Mouse (Mus musculus): Measurements from ENCODE around the gene Brca1.
A peak's percentile ranks its signal among the peaks of the same experiment; 100 is the strongest.
"Not testable (repeated sequence)": the region's sequence is repeated elsewhere in the genome, so short reads cannot be mapped to it uniquely, and the experiment has no call there.

Brca1 gene

DNA sequence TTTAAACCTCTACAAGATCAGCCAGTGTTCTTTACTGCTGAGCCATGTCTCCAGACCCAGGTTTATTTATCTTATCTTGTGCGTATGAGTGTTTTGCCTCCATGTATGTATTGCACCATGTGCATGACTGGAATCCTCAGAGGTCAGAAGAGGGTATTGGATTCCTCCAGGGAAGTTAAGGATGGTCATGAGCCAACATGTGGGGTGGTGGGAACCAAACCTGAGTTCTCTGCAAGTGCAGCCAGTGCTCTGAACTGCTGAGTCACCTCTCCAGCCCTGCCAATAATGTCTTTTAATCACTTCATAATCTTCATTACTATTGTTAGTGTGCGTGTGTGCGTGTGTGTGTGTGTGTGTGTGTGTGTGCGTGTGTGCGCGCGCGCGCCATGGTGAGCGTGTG lies 100.2 kb downstream of the Brca1 start:
- DNase-seq (ENCODE audit: extremely low read depth, low read depth, low spot score), result peak; percentile 81

DNA sequence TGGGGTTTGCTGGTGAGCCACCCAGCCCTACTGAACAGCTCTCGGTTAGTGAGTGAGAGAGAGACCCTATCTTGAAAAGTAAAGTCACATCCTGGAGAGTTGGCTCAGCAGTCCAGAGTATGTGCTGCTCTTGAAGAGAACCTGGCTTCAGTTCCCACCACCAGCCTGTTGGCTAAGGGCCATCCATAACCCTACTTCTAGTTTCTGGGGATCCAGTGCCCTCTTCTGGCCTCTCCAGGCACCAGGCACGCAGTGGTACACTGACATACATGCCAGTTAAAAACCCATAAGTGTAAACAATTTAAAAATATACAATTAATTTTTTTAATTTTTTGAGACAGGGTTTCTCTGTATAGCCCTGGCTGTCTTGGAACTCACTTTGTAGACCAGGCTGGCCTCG lies 101.4 kb downstream of the Brca1 start:
- no peak for DNase-seq (ENCODE audit: extremely low read depth, low read depth, low spot score)

DNA sequence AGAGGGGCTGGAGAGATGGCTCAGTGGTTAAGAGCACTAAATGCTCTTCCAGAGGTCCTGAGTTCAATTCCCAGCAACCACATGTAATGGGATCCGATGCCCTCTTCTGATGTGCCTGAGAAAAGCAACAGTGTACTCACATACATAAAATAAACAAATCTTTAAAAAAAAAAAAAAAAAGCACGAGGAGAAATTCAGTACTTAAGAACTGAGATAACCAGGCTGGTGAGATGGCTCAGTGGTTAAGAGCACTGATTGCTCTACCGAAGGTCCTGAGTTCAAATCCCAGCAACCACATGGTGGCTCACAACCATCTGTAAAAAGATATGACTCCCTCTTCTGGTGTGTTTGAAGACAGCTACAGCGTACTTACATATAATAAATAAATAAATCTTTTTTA lies 102.2 kb downstream of the Brca1 start:
- DNase-seq (ENCODE audit: extremely low read depth, low read depth, low spot score), result not testable (repeated sequence)

DNA sequence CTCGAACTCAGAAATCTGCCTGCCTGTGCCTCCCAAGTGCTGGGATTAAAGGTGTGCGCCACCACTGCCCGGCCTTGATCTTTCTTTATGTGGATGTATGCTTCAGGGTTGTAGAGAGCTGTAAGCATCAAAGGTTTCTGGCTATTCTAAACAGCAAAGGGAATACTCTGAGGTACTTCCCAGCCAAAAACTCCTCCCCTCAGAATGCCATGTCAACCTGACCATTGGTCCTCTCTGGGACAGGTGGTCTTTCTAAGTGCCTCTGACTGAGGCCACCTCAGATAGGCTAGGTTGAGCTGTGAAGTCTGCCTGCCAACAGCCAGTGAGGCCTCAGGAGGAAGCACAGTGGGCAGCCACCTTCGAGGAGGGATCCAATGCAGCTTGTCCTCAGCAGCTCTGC lies 102.9 kb downstream of the Brca1 start:
- no peak for DNase-seq (ENCODE audit: extremely low read depth, low read depth, low spot score)

DNA sequence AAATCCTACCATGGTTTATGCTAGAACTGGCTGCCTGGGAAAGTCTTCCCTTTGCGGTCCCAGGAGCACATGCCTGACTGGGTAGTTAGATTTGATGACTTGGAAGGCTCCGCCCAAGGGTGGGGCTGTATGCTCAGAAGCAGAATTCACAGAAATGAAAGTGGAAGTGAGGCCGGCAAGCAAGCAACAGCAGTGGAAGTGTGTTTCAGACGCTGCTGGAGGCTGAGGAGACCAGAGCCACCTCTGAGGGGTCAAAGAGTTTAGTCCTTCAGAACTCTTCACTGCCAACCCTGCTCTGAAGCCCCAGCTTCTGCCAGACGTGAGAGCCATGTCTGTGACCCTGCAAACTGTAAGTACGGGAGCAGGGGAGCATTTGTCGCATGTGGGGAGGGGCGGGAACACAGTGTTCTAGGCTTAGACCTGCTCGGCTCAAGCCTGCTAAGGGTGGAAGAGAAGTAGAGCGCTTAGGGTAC lies 103.4 kb downstream of the Brca1 start, which contains the start of gene Ifi35:
Gene Ifi35 (plus strand): TSS at position 134 of the 473 bp plus-strand sequence.
- DNase-seq (ENCODE audit: extremely low read depth, low read depth, low spot score), result no peak

DNA sequence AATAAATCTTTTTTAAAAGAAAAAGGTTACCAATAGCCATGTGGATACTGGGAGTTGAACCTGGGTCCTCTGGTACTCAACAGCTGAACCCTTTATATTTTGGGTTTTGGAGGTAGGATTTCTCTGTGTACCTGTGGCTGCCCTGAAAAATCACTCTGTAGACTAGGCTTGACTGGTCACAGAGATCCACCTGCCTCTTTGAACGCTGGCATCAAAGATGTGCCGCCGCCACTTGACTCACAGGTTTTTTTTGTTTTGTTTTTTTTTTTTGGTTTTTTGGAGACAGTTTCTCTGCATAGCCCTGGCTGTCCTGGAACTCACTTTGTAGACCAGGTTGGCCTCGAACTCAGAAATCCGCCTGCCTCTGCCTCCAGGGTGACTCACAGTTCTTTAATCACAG lies 104.0 kb downstream of the Brca1 start:
- DNase-seq (ENCODE audit: extremely low read depth, low read depth, low spot score), result no peak

DNA sequence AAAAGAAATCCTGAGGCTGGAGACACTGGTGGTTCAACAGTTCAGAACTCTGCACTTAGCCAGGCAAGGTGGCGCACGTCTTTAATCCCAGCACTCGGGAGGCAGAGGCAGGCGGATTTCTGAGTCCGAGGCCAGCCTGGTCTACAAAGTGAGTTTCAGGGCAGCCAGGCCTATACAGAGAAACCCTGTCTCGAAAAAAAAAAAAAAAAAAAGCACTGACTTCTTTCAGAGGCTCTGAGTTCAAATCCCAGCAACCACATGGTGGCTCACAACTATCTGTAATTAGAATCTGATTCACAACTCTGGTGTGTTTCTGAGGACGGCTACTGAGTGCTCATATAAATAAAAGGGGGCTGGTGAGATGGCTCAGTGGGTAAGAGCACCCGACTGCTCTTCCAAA lies 104.9 kb downstream of the Brca1 start:
- DNase-seq (ENCODE audit: extremely low read depth, low read depth, low spot score), result not testable (repeated sequence)

DNA sequence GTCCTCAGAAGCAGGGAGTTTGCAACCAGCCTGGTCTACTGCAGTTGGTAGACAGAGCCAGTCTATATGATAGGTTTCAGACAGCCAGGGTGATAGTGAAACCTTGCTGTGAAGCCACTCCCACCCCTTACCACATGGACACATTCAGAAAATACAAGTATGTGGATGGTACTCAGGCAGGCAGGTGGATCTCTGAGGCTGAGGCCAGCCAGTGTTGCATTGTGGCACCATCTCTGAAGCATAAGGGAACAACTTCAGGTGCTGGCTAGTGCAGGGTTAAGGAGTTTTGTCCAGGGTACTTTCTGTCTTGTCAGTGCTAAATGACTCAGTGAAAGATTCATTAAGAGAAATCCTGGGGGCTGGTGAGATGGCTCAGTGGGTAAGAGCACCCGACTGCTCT lies 105.4 kb downstream of the Brca1 start:
- DNase-seq (ENCODE audit: extremely low read depth, low read depth, low spot score), result no peak

DNA sequence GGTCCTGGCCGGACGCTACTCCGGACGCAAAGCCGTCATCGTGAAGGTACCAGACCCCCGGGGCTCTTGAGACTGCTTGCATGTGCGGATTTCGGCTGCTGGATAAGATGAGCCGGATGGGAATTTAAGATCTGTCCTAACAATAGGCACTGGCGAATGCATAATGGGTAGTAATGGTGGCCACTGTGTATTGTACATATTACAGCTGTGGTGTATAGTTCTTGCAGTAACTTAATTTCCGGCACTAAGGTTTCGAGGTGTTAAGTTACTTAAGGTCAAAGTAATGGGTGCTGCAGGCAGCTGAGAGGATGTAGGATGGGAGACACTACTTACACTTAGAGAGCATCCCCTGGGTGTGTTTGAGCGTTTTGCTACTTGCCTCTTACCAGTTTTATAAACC lies 109.0 kb downstream of the Brca1 start:
- no peak for DNase-seq (ENCODE audit: extremely low read depth, low read depth, low spot score)

DNA sequence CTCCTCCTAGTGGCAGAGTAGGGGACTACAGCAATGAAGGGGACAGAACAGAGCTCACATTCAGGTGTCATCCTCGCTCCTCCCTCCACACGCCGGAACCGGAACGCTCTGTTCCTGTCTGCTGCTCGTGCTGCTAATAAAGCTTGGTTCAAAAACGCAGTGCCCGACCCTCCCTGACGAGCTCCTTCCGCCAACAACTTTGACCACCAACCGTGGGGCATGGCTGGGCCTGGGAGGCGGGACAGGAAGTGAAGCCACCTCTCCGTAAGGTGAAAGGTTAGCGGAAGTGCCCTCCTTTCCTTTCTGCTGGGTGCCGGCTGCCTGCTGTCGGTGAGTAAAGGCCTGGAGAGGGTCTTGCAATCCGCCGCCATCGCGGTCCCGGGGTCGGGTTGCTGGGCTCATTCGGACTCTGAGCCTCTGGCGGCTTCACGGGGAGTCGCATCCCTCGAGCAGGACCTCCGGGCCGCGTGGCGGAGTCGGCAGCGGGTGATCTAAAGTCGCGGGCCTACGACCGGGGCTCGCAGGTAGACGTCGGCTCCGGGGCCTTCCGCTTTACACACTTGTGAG lies 109.5 kb downstream of the Brca1 start, which contains the start of gene Rpl27:
Gene Rpl27 (plus strand): TSS at position 172 of the 567 bp plus-strand sequence.
- DNase-seq (ENCODE audit: extremely low read depth, low read depth, low spot score), result peak; percentile 96

DNA sequence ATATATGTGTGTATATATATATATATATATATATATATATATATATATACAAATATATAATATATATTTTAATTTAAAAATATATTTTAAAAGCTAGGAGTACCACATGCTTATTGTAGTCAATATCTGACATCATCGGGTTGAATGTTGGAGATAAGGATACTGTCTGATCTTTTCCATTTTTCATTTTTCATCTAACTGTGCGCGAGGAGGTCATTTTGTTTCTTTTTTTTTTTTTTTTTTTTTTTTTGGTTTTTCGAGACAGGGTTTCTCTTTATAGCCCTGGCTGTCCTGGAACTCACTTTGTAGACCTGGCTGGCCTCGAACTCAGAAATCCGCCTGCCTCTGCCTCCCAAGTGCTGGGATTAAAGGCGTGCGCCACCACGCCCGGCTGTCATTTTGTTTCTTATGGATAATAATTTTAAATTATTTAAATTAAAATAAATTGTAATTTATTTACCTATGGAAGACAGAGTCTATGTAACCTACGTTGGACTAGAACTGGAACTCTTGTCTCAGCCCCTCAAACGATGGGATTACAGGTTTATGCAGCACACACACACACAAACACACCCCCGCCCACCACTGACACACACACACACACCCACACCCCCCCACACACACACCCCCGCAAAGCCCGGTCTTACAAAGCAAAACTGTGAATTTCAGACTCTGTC lies 110.2 kb downstream of the Brca1 start:
- not testable (repeated sequence) for DNase-seq (ENCODE audit: extremely low read depth, low read depth, low spot score)
